Mouse (Mus musculus): ENCODE measurements around the gene C2cd5. TPM values are rescaled to one million over a fixed set of nuclear protein-coding genes. Genes with fewer than 3 reads are reported as not detected.

Gene C2cd5
- polyA plus RNA-seq, 1 experiment from 2014 or later, result 9.0 TPM

GRCm38 (mm10) chr6:143049117-143049516 is 50.8 kb downstream of the C2cd5 start:
- H3K4me1 ChIP-seq (ENCODE audit: insufficient read depth, low read depth, low read length), result peaks cover 3% of the 10 kb centered on the region; the same call in 1 of the 2 replicates
- TF ChIP-seq CTCF (IDR thresholded peaks at IDR 0.05) (no peak), EP300 (IDR thresholded peaks at IDR 0.05) (no peak)
- H3K27me3 ChIP-seq (replicated peaks; ENCODE audit: insufficient read depth, low read length), result no peaks in the 10 kb centered on the region
- DNase-seq (ENCODE audit: low spot score) (peak; percentile 61), ATAC-seq (peak; percentile 67)
- no peak overlapping the region for H3K4me2 ChIP-seq (replicated peaks; ENCODE audit: low read depth, low read length)
- no peak overlapping the region for H3K9ac ChIP-seq (replicated peaks; ENCODE audit: low read depth)
- no peaks in the 10 kb centered on the region for H3K9me3 ChIP-seq (ENCODE audit: low read length)
- H3K36me3 ChIP-seq (ENCODE audit: insufficient read depth, low read length), result no peaks in the 10 kb centered on the region
- H3K27ac ChIP-seq (ENCODE audit: low read length), result peak overlapping the region; percentile 64; the same call in 1 of the 2 replicates
- WGBS, result 63% methylated on average over 2 of the region's 2 CpGs
- H3K4me3 ChIP-seq (ENCODE audit: low read depth, low read length), result no peak overlapping the region

GRCm38 (mm10) chr6:143047538-143048258 is 52.2 kb downstream of the C2cd5 start:
- ATAC-seq (no peak), DNase-seq (ENCODE audit: low spot score) (no peak)
- Histone ChIP-seq H3K4me2 (replicated peaks; ENCODE audit: low read depth, low read length) (no peak overlapping the region), H3K27me3 (replicated peaks; ENCODE audit: insufficient read depth, low read length) (no peaks in the 10 kb centered on the region), H3K36me3 (ENCODE audit: insufficient read depth, low read length) (no peaks in the 10 kb centered on the region), H3K27ac (ENCODE audit: low read length) (no peak overlapping the region), H3K4me1 (ENCODE audit: insufficient read depth, low read depth, low read length) (peaks cover 3% of the 10 kb centered on the region; the same call in 1 of the 2 replicates), H3K4me3 (ENCODE audit: low read depth, low read length) (no peak overlapping the region), H3K9me3 (ENCODE audit: low read length) (no peaks in the 10 kb centered on the region), H3K9ac (replicated peaks; ENCODE audit: low read depth) (no peak overlapping the region)
- WGBS, result 84% methylated on average over 15 of the region's 15 CpGs
- no peak for TF ChIP-seq EP300 (IDR thresholded peaks at IDR 0.05)
- TF ChIP-seq CTCF (IDR thresholded peaks at IDR 0.05), result no peak

DNA sequence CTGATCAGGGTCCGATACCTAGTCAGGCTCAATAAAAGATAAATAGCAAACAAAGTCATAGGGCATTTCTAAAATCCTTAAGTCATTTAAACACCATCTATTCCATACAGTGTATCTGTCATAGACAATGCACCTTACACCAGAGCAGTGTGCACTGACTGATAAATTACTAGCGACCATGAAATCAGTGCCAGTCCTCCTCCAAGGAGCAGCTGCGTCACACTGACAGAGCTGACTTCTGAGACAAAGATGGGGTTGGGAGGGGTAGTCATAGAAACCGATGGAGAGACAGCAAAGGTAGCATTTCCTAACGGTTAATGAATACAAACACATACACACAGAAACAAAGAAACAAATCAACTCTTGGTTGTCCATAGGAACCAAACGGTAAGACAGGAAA is 58.4 kb downstream of the C2cd5 start:
- WGBS, result 79% methylated on average over 6 of the region's 6 CpGs
- ATAC-seq, result no peak
- Histone ChIP-seq H3K4me2 (replicated peaks; ENCODE audit: low read depth, low read length) (no peak overlapping the region), H3K27ac (ENCODE audit: low read length) (no peak overlapping the region), H3K27me3 (replicated peaks; ENCODE audit: insufficient read depth, low read length) (no peaks in the 10 kb centered on the region), H3K9ac (replicated peaks; ENCODE audit: low read depth) (no peak overlapping the region), H3K36me3 (ENCODE audit: insufficient read depth, low read length) (peaks cover 11% of the 10 kb centered on the region; the same call in 1 of the 2 replicates), H3K9me3 (ENCODE audit: low read length) (no peaks in the 10 kb centered on the region), H3K4me3 (ENCODE audit: low read depth, low read length) (no peak overlapping the region), H3K4me1 (ENCODE audit: insufficient read depth, low read depth, low read length) (no peaks in the 10 kb centered on the region)
- no peak for DNase-seq (ENCODE audit: low spot score)
- TF ChIP-seq EP300 (IDR thresholded peaks at IDR 0.05) (no peak), CTCF (IDR thresholded peaks at IDR 0.05) (no peak)

- H3K4me2 ChIP-seq (replicated peaks; ENCODE audit: low read depth, low read length), result no peak overlapping the region
- peak; percentile 57 for DNase-seq (ENCODE audit: low spot score)
- H3K4me3 ChIP-seq (ENCODE audit: low read depth, low read length), result no peak overlapping the region
- H3K9me3 ChIP-seq (ENCODE audit: low read length), result no peaks in the 10 kb centered on the region
- H3K27me3 ChIP-seq (replicated peaks; ENCODE audit: insufficient read depth, low read length), result no peaks in the 10 kb centered on the region
- peaks cover 21% of the 10 kb centered on the region; the same call in 1 of the 2 replicates for H3K36me3 ChIP-seq (ENCODE audit: insufficient read depth, low read length)
- TF ChIP-seq CTCF (IDR thresholded peaks at IDR 0.05) (peak; percentile 63), EP300 (IDR thresholded peaks at IDR 0.05) (no peak)
- no peaks in the 10 kb centered on the region for H3K4me1 ChIP-seq (ENCODE audit: insufficient read depth, low read depth, low read length)
- 52% methylated on average over 4 of the region's 4 CpGs for WGBS
- no peak for ATAC-seq
- no peak overlapping the region for H3K27ac ChIP-seq (ENCODE audit: low read length)
- H3K9ac ChIP-seq (replicated peaks; ENCODE audit: low read depth), result no peak overlapping the region
Measured at GRCm38 (mm10) chr6:143035261-143035660, 64.7 kb downstream of the C2cd5 start.

GRCm38 (mm10) chr6:143034503-143034902 is 65.4 kb downstream of the C2cd5 start:
- no peaks in the 10 kb centered on the region for H3K27me3 ChIP-seq (replicated peaks; ENCODE audit: insufficient read depth, low read length)
- 88% methylated on average over 2 of the region's 2 CpGs for WGBS
- no peak overlapping the region for H3K4me2 ChIP-seq (replicated peaks; ENCODE audit: low read depth, low read length)
- H3K36me3 ChIP-seq (ENCODE audit: insufficient read depth, low read length), result peaks cover 27% of the 10 kb centered on the region; the same call in 1 of the 2 replicates
- no peak for ATAC-seq
- no peak overlapping the region for H3K27ac ChIP-seq (ENCODE audit: low read length)
- no peak for DNase-seq (ENCODE audit: low spot score)
- no peak overlapping the region for H3K4me3 ChIP-seq (ENCODE audit: low read depth, low read length)
- no peaks in the 10 kb centered on the region for H3K4me1 ChIP-seq (ENCODE audit: insufficient read depth, low read depth, low read length)
- TF ChIP-seq EP300 (IDR thresholded peaks at IDR 0.05) (no peak), CTCF (IDR thresholded peaks at IDR 0.05) (no peak)
- no peaks in the 10 kb centered on the region for H3K9me3 ChIP-seq (ENCODE audit: low read length)
- H3K9ac ChIP-seq (replicated peaks; ENCODE audit: low read depth), result no peak overlapping the region

DNA sequence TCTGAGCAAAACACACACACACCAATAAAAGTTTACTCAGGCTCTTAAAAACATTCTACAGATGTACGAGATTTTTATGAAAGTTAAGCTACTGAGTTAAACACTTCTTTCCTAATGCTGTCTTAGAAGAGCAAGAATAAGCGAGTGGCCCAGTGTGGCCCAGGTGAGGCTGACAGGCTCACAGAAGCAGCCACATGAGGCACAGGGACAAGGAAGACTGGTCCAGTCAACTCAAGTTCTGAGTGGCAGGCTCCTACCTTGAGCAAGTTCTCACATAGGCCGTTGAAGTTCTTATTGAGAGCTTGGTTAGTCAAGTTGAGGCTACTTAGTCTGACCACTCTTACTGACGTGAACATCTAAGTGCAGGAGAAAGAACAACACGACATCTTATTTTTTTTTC is 69.4 kb downstream of the C2cd5 start:
- no peak for DNase-seq (ENCODE audit: low spot score)
- TF ChIP-seq CTCF (IDR thresholded peaks at IDR 0.05) (no peak), EP300 (IDR thresholded peaks at IDR 0.05) (no peak)
- no peaks in the 10 kb centered on the region for H3K4me1 ChIP-seq (ENCODE audit: insufficient read depth, low read depth, low read length)
- no peaks in the 10 kb centered on the region for H3K27me3 ChIP-seq (replicated peaks; ENCODE audit: insufficient read depth, low read length)
- no peak overlapping the region for H3K9ac ChIP-seq (replicated peaks; ENCODE audit: low read depth)
- H3K9me3 ChIP-seq (ENCODE audit: low read length), result no peaks in the 10 kb centered on the region
- peaks cover 16% of the 10 kb centered on the region; the same call in 1 of the 2 replicates for H3K36me3 ChIP-seq (ENCODE audit: insufficient read depth, low read length)
- 81% methylated on average over 5 of the region's 5 CpGs for WGBS
- ATAC-seq, result no peak
- H3K4me2 ChIP-seq (replicated peaks; ENCODE audit: low read depth, low read length), result no peak overlapping the region
- H3K27ac ChIP-seq (ENCODE audit: low read length), result no peak overlapping the region
- no peak overlapping the region for H3K4me3 ChIP-seq (ENCODE audit: low read depth, low read length)

Measured in lung, postnatal 0 days (tissue).